Mouse (Mus musculus) spleen, postnatal 36 days (tissue): ENCODE results near the gene Fat3.

Experiments
- DNase-seq, 2 experiments: peaks; one replicate each; pipeline ENCODE4 v3.0.0; 2022; ENCODE audit warnings: low spot score in 2 of 2, mixed read lengths in 1 of 2

The Fat3 gene

DNA sequence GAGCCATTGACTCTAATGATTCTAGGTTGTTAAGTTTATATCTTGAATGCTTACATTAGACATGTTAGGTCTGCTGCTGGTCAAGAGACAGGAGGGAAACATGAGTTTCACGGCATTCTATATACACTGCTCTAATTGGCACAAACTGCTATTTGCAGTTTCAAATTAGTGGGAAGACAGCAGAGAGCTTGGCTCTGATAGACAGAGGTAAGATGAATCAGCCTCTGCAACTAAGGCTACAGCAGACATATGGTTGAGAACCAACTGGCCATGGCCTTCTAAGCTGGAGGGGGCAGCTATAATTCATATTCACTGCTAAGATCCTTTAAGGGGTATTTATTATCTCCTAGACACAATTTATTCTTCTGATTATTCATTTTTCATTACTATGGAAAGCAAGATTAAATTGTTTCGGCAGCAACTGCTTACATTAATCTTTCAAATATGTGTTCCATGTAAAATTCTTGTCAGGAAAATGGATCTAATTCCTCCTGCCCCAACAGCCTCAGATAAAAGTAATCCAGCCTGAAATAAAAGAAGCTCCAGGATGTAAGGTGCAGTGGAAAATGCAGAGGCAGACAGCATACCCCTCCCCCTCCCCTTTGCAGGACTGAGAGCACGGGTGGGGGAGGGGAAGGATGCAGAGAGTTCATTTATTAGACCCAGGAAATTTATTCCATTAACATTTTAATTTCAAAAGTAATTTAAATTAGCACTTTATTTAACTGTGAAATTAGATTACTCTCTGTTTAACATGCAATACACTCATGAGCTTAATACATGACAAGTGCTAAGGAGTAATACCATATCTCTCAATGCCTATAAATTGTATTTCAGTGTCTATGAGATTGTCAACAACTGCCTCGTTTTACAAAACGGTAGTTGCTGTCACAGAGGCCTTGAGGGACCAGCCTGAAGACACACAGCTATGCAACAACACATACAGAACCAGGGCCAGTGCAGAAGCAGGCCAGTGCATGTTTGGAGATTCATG lies 189.9 kb downstream of the Fat3 start:
- DNase-seq, result no peak

DNA sequence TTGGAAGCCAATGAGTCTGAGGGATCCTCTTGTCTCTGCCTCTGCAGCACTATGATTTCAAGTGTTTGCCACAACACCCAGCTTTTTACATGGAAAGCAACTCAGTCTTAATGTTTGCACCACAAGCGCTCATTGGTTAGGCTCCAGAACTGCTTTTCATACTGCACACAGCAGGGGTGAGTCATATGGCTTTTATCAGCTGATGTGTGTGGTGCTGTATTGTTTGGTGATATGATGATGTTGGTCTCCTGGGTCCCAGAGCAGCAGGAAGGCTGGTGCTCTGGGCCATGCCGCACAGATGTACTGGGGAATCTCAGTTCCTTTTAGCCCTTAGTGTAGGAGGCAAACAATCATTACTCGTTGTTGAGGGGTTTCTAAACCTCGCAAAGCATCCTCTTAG lies 190.8 kb downstream of the Fat3 start:
- no peak for DNase-seq

DNA sequence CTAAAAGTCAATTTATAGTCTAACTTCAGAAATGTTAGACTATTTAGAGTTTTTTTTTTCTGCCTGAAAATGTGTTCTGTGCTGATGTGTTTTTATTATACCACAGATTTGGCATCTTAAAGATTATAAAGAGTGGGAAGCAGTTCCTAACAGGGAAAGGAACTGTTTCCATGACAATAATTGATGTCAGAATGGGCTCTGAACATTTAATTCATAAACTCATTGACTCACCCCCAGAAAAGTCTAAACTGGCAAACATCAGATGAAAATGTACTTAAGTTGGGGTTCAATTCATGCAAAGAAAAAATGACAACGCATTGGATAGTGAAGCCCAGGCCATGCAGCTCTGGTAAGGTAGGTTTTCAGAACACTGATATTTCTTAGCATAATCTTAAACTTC lies 193.3 kb downstream of the Fat3 start:
- DNase-seq, result no peak

DNA sequence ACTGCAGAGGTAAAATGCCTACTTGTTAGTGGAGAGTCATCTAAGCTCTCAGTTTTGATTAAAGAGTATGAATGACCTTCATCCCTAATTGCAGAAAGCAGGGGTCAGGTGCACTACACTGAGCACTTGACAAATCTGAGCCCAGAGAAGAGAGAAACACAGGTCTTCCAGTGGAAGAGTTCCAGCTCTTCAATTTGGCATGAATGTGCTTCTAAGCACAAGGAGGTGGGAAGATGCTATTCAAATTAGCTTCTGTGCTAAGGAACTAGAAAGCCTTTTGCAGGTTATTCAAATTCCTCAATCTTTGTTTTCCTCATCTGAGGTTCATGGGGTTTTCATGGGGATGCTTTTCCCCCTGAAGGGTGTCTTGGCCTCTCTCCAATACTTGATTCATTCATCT lies 194.9 kb downstream of the Fat3 start:
- DNase-seq, result no peak

GRCm38 (mm10) chr9:16305396-16306086 lies 195.5 kb downstream of the Fat3 start:
- DNase-seq, result no peak

DNA sequence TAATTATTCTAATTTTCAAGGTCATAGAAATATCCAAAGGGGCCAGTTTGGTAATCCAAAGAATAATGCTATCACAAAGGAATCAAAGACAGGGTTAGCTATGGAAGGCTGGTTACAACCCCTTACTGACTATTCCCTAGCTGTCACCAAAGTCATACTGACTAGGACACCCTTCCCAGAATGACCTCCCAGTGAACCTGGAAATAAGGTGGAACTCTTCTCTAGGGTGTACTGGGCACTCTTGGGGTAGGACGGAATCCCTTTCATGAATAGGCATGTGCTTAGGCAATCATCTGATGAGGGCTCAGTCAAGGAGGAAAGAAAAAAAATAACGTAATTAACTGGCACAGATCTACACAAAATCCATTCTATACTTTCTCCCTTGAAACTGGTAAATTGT lies 196.1 kb downstream of the Fat3 start:
- DNase-seq, result no peak

GRCm38 (mm10) chr9:16302484-16302883 lies 198.6 kb downstream of the Fat3 start:
- DNase-seq, result no peak

DNA sequence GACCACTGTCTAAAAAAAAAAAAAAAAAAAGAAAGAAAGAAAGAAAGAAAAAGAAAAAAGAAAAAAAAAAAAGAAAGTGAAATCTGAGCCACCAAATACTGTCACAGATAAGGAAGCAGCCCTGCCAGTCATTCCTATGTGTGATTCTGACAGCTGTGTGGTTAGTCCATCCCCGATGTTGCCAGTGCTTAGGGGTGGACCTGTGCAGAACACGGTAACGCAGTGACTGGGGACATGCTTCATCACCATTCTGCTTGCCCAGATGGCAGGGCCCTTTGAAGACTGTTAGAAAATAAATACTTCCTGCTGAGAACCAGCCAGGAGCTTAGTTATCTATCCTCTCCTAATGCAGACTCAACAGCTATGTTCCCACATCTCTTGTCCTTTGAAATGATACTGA lies 203.2 kb downstream of the Fat3 start:
- no peak for DNase-seq

DNA sequence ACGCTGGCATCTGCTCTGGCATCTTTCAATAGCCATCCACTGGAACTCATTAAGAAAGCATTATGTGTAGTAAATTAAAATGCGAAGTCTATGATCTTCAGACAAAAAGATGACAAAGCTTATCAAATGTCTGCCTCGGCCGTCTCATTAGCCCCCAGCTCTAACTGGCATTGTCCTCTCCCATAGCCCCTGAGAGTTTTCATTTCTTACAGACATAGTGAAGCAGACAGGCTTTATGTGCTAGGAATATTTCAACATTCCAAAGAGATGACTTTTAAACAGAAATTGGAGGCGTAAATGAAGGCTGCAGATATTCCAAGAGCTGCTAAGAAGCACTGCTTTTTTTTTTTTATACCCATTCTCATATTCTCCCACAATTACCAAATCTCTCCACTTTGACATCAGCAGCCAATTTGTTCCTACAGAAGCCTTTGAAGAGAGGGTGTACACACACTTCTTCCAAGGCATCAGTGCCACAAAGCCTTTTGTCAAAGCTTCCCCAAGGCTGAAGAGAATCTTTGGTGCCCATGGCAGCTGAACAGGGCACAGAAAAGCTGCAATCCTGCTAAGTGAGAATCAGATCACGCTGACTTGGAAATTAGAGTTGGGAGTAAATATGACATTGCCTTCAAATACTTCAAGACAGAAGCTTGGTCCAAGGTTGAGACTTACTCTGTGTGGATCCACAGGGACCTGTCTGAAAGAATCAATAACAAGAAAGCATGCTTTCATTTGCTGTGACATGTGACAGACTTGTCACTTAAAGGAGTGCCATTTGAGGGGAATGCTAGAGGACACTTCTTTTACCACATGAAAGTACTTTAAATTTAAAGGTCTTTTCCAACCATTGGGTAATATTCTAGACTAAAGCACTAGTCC lies 206.9 kb downstream of the Fat3 start:
- DNase-seq, result no peak

DNA sequence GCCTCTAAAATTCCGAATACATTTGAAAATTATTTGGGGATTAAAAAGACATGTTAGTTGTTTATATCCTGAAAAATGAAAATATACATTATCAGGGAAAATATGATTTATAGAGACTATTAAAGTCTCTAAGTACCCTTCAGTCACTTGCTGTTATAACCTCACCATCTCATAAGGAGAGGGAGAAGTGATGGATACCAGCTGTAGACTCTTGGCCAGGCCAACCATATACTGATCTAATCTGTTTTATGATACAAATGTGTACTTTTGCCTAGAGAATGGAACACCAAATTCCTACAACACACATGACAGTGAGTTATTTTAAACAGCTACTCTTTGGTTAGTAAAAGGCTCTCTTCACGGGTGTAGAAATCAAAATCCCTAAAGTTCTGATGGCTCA lies 208.6 kb downstream of the Fat3 start:
- DNase-seq, result no peak

- no peak for DNase-seq
Measured at GRCm38 (mm10) chr9:16290911-16291310, 210.2 kb downstream of the Fat3 start.

DNA sequence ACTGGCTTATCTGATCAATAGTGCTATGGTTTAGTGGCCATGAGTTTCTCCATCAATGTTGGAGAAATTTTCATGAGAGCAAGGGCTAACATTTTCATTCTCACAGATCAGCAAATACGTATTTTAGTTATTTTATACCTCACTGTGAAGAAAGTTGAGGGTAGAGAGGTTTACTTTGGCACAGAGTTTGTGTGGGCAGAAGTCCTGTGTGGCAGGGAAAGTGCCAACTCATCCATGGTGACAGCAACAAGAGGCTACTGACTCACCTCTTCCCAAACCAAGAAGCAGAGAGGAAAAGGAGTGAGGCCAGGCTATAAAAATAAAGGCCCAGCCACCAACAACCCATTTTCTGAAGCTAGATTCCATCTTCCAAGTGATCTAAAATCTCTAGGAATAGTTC lies 218.1 kb downstream of the Fat3 start:
- no peak for DNase-seq

DNA sequence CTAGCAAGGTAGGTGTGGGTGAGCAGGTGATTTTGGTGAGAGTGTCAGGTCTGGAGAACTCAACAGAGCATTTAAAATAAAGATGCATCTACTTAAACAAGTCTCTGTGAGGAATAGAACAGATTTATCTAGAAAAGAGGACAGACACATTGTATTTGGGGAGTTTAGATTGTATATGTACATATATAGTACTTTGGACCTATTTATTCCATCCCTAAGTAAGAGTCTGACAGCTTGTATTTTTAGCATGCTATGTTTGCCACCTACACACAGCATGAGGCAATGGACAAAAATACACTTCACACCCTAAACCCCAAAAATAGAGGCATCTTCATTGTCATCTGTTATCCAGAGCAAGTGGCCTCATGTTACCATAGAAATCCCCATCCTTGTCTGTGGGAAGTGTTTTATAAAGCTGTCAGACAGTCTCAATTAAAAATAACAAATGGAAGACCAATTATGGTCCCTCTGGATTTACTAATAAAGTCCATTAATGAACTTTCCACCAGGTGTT lies 218.7 kb downstream of the Fat3 start:
- no peak for DNase-seq

DNA sequence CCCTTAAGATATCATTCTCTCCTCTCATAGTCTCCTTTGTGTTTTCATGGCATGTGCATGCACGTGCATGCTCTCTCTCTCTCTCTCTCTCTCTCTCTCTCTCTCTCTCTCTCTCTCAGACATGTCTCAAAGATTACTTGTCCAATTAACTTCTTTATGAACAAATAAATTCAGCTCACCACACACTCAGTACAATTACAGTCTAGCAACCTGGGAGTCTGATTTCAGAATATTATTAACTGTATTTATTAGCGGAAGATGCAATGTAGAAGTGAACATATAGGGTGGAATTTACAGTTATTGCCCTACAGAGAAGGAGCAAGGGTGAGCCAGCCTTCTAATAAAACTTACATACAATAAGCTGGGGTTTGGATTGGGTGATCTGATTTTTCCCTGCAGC lies 225.5 kb downstream of the Fat3 start:
- no peak for DNase-seq

GRCm38 (mm10) chr9:16274130-16274529 lies 227.0 kb downstream of the Fat3 start:
- no peak for DNase-seq

DNA sequence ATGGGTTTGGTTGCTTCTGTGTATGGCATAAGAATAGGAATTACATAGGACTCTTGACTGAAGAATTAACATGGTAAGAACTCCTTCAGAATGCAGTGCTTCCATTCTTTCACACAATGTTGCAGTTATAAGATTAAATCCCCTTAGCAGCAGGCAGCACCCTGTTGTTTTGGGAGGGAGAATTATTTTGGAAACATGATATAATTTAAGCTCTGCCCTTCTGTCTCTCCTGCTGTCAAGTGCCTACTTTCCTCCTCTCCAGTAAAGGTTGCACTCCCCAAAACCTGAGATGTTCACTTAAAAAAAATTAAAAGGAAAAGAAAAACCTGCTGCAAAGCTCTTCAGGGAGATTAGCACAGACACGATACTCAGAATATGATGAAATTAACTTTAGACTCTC lies 228.3 kb downstream of the Fat3 start:
- DNase-seq, result no peak

- DNase-seq, result no peak
Measured at GRCm38 (mm10) chr9:16270768-16271114, 230.3 kb downstream of the Fat3 start.

DNA sequence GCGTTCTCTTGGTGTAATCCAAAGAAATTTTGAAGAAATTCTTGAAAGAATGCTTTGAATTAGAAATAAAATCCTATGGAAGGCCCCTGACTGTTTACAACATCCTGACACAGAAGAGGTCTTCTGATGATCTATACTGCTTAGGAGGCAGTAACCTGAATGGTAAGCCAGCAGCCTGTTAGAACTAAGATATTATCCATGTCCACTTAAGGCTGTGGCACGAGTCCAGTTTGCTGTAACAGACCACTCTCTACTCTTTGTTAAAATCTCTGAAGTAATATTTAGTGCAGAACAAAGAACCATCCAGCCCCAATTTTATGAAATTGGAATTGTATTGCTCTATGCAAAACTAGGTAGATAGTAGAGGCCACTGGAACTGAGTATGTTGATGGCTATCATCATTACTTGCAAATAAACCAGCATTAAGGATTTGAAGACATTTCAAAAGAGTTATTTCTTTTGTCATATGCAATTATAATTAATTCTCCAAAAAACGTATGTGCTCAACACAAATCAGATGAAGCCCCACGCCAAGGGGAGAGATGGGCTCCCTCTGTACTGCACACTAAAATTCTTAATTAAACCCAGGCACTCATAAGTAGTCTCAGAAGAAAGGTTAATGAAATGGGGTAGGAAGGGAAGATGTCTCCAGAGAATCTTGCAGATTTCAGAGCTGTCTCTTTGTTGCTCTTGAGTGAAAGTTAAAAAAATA lies 230.9 kb downstream of the Fat3 start:
- DNase-seq, result no peak

DNA sequence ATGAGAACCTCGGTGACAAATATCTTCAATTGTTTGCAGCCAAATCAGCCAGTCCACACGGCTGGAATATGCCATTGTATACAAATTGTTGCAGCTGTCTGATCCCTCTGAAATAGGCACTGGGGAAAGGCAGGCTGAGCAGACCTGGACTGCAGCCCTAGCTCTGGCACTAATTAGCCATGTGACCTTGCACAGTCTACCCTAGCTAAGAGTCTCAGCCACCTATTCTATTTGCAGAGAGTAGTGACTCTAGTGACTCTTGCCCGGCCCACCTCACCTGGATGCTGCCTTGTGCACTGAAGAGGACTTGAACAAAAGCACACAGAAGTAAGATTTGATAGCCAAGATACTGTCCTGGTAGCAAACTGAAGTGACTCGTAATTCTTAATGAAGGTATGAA lies 235.6 kb downstream of the Fat3 start:
- DNase-seq, result no peak

DNA sequence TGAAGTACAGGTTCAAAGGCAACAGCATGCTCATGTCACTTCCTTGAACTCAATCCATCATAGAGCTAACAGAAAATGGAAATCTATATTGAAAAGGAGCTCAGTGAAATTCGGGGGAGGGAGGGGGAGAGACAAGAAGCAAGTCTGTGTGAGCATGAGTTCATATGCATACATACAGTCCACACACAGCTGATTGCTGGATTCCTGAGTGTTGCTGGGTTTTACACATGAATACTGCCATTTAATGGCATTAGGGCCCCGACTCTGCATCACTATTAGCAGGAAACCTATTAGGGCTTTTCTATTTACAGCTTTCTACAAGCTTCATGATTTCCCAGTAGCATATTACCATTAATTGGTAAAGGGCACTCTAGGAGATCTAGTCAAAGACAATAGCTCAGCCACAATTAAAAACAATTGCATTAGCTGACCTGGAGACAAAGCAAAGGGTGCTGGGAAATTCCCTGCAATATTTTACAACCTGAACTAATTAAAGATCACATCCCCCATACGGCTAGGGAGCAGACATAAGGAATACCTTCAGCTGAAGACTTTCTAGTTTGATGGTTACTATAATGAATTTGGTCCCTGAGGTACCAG lies 243.7 kb downstream of the Fat3 start:
- DNase-seq, result no peak
